Mouse (Mus musculus): Measurements from ENCODE around the gene Rnf114. TPM values are rescaled to one million over a fixed set of nuclear protein-coding genes. Genes with fewer than 3 reads are reported as not detected.

The Rnf114 gene
- 189 and 234 TPM in 2 replicates for polyA plus RNA-seq (2012; rRNA removed)

DNA sequence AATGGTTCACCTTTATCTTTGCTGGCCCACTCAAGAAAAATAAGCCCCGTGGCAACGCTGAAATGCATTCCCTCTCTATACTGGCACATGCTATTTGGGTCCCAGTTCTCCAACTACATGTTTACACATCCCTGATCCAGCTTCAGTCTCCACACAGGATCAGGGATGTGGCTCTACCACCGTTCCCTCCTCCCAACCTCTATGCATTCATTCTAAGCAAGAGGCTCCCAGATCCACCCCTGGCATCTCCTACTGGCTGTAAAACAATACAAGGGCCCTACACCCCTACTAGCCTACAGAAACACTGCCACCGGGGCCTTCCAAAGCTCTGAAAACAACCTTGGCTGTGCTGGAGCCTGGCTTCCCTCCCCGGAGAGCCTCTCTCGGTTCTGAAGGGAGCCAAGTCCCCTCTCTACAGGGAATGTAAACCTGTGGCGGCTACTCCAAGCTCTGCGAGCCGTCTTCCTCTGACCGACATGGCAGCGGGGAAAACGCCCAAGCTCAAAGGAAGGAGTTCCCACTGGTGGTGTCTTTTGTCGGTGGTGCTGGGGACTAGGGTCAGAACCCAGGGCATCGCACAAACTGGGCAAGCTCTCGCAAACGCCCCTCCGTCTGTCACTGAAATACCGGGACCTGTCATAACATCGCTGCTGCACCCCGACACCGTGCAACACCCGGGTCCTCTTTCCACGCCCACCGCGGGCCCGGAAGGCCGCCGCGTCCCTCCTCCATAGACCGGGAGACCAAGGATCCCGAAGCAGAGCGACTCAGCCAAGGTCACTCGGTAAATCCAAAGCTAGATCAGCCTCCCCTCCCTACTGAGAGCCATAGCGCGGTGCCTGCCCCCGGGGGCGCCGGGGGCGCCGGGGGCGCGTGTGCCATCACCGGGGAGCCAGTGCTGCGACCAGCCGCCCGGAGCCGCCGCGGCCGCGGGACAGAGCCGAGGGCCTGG is at the start of gene Rnf114:
Rnf114 (plus strand) TSS at position 889 of the 952 bp plus-strand sequence.
- peak; percentile 52 for DNase-seq
- WGBS: 5% methylated on average over 50 of the region's 52 CpGs
- peak within 1 kb of the TSS; percentile 62 for H3K4me3 ChIP-seq (ENCODE audit: control insufficient read depth, insufficient read depth, low read length)
- H3K36me3 ChIP-seq (ENCODE audit: control insufficient read depth, insufficient read depth, low read length): no peaks in the 10 kb centered on the region
- TF ChIP-seq CTCF (IDR thresholded peaks at IDR 0.05; ENCODE audit: borderline replicate concordance, control insufficient read depth, extremely low read depth, insufficient read depth, low read length, poor library complexity): no peak
- TF ChIP-seq POLR2A (IDR thresholded peaks at IDR 0.05; ENCODE audit: control insufficient read depth, extremely low read depth, insufficient read depth, low read length, poor library complexity): no peak
- H3K27ac ChIP-seq (ENCODE audit: control insufficient read depth, insufficient read depth, low read length): peak within 1 kb of the TSS; percentile 35
- H3K4me1 ChIP-seq (replicated peaks; ENCODE audit: control insufficient read depth, insufficient read depth, low read length): peaks cover 20% of the 10 kb centered on the region
- H3K27me3 ChIP-seq (ENCODE audit: control insufficient read depth, insufficient read depth, low read length): no peaks in the 10 kb centered on the region

GRCm38 (mm10) chr2:167443411-167444193 is 48.8 kb upstream of the Rnf114 start:
- no peaks in the 10 kb centered on the region for H3K27me3 ChIP-seq (ENCODE audit: control insufficient read depth, insufficient read depth, low read length)
- peaks cover 19% of the 10 kb centered on the region for H3K36me3 ChIP-seq (ENCODE audit: control insufficient read depth, insufficient read depth, low read length)
- no peaks in the 10 kb centered on the region for H3K4me1 ChIP-seq (replicated peaks; ENCODE audit: control insufficient read depth, insufficient read depth, low read length)
- 98% methylated on average over 4 of the region's 4 CpGs for WGBS
- no peak overlapping the region for H3K4me3 ChIP-seq (ENCODE audit: control insufficient read depth, insufficient read depth, low read length)
- TF ChIP-seq CTCF (IDR thresholded peaks at IDR 0.05; ENCODE audit: borderline replicate concordance, control insufficient read depth, extremely low read depth, insufficient read depth, low read length, poor library complexity) (no peak), POLR2A (IDR thresholded peaks at IDR 0.05; ENCODE audit: control insufficient read depth, extremely low read depth, insufficient read depth, low read length, poor library complexity) (no peak)
- no peak overlapping the region for H3K27ac ChIP-seq (ENCODE audit: control insufficient read depth, insufficient read depth, low read length)
- DNase-seq: no peak

GRCm38 (mm10) chr2:167445911-167446780 is 46.3 kb upstream of the Rnf114 start:
- no peak overlapping the region for H3K27ac ChIP-seq (ENCODE audit: control insufficient read depth, insufficient read depth, low read length)
- WGBS: 87% methylated on average over 20 of the region's 20 CpGs
- no peak for DNase-seq
- H3K36me3 ChIP-seq (ENCODE audit: control insufficient read depth, insufficient read depth, low read length): peaks cover 21% of the 10 kb centered on the region
- no peak for TF ChIP-seq POLR2A (IDR thresholded peaks at IDR 0.05; ENCODE audit: control insufficient read depth, extremely low read depth, insufficient read depth, low read length, poor library complexity)
- TF ChIP-seq CTCF (IDR thresholded peaks at IDR 0.05; ENCODE audit: borderline replicate concordance, control insufficient read depth, extremely low read depth, insufficient read depth, low read length, poor library complexity): no peak
- no peaks in the 10 kb centered on the region for H3K4me1 ChIP-seq (replicated peaks; ENCODE audit: control insufficient read depth, insufficient read depth, low read length)
- no peaks in the 10 kb centered on the region for H3K27me3 ChIP-seq (ENCODE audit: control insufficient read depth, insufficient read depth, low read length)
- no peak overlapping the region for H3K4me3 ChIP-seq (ENCODE audit: control insufficient read depth, insufficient read depth, low read length)

DNA sequence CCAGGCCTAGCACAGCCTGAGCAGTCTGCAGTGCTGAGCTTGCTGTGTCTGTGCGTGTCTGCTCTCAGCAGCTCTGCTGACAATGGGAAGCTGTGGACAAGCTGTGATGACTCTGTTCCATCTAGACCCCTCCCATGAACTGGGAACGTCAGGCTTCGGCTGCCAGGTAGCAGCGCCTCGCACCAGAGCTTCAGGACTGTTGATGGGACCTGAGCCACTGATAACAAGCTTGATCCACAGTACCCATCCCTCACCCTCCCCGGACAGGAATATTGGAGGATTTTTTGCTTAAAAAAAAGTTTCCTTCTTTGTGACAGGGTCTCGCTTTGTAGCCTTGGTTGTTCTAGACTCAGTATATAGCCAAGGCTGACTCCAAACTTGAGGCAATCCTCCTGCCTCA is 45.2 kb upstream of the Rnf114 start:
- peaks cover 23% of the 10 kb centered on the region for H3K36me3 ChIP-seq (ENCODE audit: control insufficient read depth, insufficient read depth, low read length)
- H3K27me3 ChIP-seq (ENCODE audit: control insufficient read depth, insufficient read depth, low read length): no peaks in the 10 kb centered on the region
- TF ChIP-seq POLR2A (IDR thresholded peaks at IDR 0.05; ENCODE audit: control insufficient read depth, extremely low read depth, insufficient read depth, low read length, poor library complexity): no peak
- no peak for TF ChIP-seq CTCF (IDR thresholded peaks at IDR 0.05; ENCODE audit: borderline replicate concordance, control insufficient read depth, extremely low read depth, insufficient read depth, low read length, poor library complexity)
- H3K4me3 ChIP-seq (ENCODE audit: control insufficient read depth, insufficient read depth, low read length): no peak overlapping the region
- no peak overlapping the region for H3K27ac ChIP-seq (ENCODE audit: control insufficient read depth, insufficient read depth, low read length)
- WGBS: 92% methylated on average over 7 of the region's 7 CpGs
- no peak for DNase-seq
- no peaks in the 10 kb centered on the region for H3K4me1 ChIP-seq (replicated peaks; ENCODE audit: control insufficient read depth, insufficient read depth, low read length)

DNA sequence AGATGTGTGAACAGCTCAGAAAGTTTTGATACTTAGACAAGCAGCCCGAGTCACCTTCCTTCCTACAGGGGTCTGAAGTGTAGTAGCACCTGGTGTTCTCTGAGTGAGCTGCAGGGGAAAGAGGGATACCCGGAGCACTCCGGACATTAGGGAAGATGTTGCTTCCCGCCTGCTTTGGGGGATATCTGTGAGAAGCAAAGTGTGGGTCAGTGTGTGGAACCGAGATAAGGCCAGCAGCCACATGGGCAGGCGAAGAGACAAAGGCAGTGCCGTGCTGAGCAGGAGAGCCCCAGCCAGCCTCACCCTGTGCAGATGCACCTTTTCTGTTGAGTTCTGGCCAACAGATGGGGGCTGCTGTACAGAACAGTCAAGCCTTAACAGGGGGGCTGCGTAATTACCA is 44.8 kb upstream of the Rnf114 start:
- Histone ChIP-seq H3K4me1 (replicated peaks; ENCODE audit: control insufficient read depth, insufficient read depth, low read length) (no peaks in the 10 kb centered on the region), H3K27me3 (ENCODE audit: control insufficient read depth, insufficient read depth, low read length) (no peaks in the 10 kb centered on the region), H3K4me3 (ENCODE audit: control insufficient read depth, insufficient read depth, low read length) (no peak overlapping the region), H3K36me3 (ENCODE audit: control insufficient read depth, insufficient read depth, low read length) (peaks cover 20% of the 10 kb centered on the region; the same call in 1 of the 2 replicates), H3K27ac (ENCODE audit: control insufficient read depth, insufficient read depth, low read length) (no peak overlapping the region)
- WGBS: 99% methylated on average over 8 of the region's 8 CpGs
- no peak for DNase-seq
- no peak for TF ChIP-seq CTCF (IDR thresholded peaks at IDR 0.05; ENCODE audit: borderline replicate concordance, control insufficient read depth, extremely low read depth, insufficient read depth, low read length, poor library complexity)
- TF ChIP-seq POLR2A (IDR thresholded peaks at IDR 0.05; ENCODE audit: control insufficient read depth, extremely low read depth, insufficient read depth, low read length, poor library complexity): no peak

Data from thymus, adult 2 months (tissue).